Comparison of ENCODE assay signal across 13 mouse cellular contexts in genomic region chr6:94336168-94336567, GRCm38 (mm10). TPM values are rescaled to one million over a fixed set of nuclear protein-coding genes. Genes with fewer than 3 reads are reported as not detected.
DNase-seq lines count a peak whose midpoint lies in the region; ATAC-seq and TF ChIP-seq lines count a peak whose summit lies in the region.
"Had no signal": no experiment of that assay in that cellular context is flagged by ENCODE, and none has a peak within 500 bp of the region (broad histone marks: within the 10 kb centered on the region; RNA-seq: fewer than 3 reads in every experiment).

No protein-coding gene starts in this region.

- no peak for TF ChIP-seq CTCF in kidney, postnatal 0 days (IDR thresholded peaks at IDR 0.05; ENCODE audit: low read depth)

- H3K9me3 ChIP-seq in kidney, postnatal 0 days (replicated peaks; ENCODE audit: low read length) = no peaks in the 10 kb centered on the region
- H3K9me3 ChIP-seq in embryonic facial prominence, embryonic 13.5 days = no peaks in the 10 kb centered on the region
- H3K9me3 ChIP-seq in neural tube, embryonic 11.5 days (ENCODE audit: control insufficient read depth, low read length) = no peaks in the 10 kb centered on the region

- H3K9ac ChIP-seq in kidney, postnatal 0 days (ENCODE audit: low read depth, low read length) = no peak overlapping the region
- H3K9ac ChIP-seq in embryonic facial prominence, embryonic 13.5 days = no peak overlapping the region
- H3K9ac ChIP-seq in neural tube, embryonic 11.5 days (ENCODE audit: low read length) = no peak overlapping the region
- H3K9ac ChIP-seq: hindbrain, embryonic 14.5 days had no signal

- no peak overlapping the region for H3K27ac ChIP-seq in kidney, postnatal 0 days
- peak overlapping the region; percentile 79 for H3K27ac ChIP-seq in embryonic facial prominence, embryonic 13.5 days
- no peak overlapping the region for H3K27ac ChIP-seq in neural tube, embryonic 11.5 days (ENCODE audit: low read depth, low read length)
- H3K27ac ChIP-seq: hindbrain, embryonic 14.5 days had no signal

- DNase-seq in kidney, postnatal 0 days (ENCODE audit: low spot score) = peak; percentile 77
- no peak for DNase-seq in kidney, adult 9 months
- peak; percentile 81 for DNase-seq in embryo, embryonic 10 days (ENCODE audit: low spot score)
- DNase-seq in neural tube, embryonic 11.5 days (ENCODE audit: low spot score) = peak; percentile 22
- no peak for DNase-seq in layer of hippocampus, adult 18-20 months (ENCODE audit: low spot score in 2 of 2)
- no peak for DNase-seq in right cerebral cortex, adult 18-20 months
- DNase-seq: adrenal gland, postnatal 36 days; cerebellum, adult 11-12 months; kidney, postnatal 25 days had no signal

- no peaks in the 10 kb centered on the region for H3K36me3 ChIP-seq in kidney, postnatal 0 days (ENCODE audit: insufficient read depth, low read length)
- H3K36me3 ChIP-seq in embryonic facial prominence, embryonic 13.5 days = no peaks in the 10 kb centered on the region
- H3K36me3 ChIP-seq in neural tube, embryonic 11.5 days (ENCODE audit: control insufficient read depth, insufficient read depth, low read length) = no peaks in the 10 kb centered on the region

- H3K4me1 ChIP-seq in kidney, postnatal 0 days (replicated peaks; ENCODE audit: insufficient read depth, low read length) = no peaks in the 10 kb centered on the region
- H3K4me1 ChIP-seq in embryonic facial prominence, embryonic 13.5 days = peaks cover 41% of the 10 kb centered on the region
- H3K4me1 ChIP-seq in neural tube, embryonic 11.5 days (ENCODE audit: control insufficient read depth, insufficient read depth, low read length) = no peaks in the 10 kb centered on the region

- no peaks in the 10 kb centered on the region for H3K27me3 ChIP-seq in kidney, postnatal 0 days (ENCODE audit: insufficient read depth, low read length)
- H3K27me3 ChIP-seq in embryonic facial prominence, embryonic 13.5 days = no peaks in the 10 kb centered on the region
- no peaks in the 10 kb centered on the region for H3K27me3 ChIP-seq in neural tube, embryonic 11.5 days (ENCODE audit: control insufficient read depth, insufficient read depth, low read length)
- H3K27me3 ChIP-seq: CH12.LX had no signal

- no peak overlapping the region for H3K4me3 ChIP-seq in kidney, postnatal 0 days (replicated peaks; ENCODE audit: low read depth, low read length)
- H3K4me3 ChIP-seq in embryonic facial prominence, embryonic 13.5 days = no peak overlapping the region
- no peak overlapping the region for H3K4me3 ChIP-seq in neural tube, embryonic 11.5 days (ENCODE audit: low read depth, low read length)

- peak; percentile 52; the same call in 1 of the 2 replicates for ATAC-seq in kidney, postnatal 0 days (replicated peaks; ENCODE audit: low FRiP score, low read depth)
- ATAC-seq in embryonic facial prominence, embryonic 13.5 days (ENCODE audit: insufficient number of reproducible peaks, insufficient read depth, low FRiP score, low TSS enrichment, low read depth) = peak; percentile 77
- no peak for ATAC-seq in neural tube, embryonic 11.5 days (ENCODE audit: insufficient read depth, low FRiP score, low TSS enrichment)

- WGBS in kidney, postnatal 0 days = 28% methylated on average over 6 of the region's 6 CpGs
- 22% methylated on average over 6 of the region's 6 CpGs for WGBS in embryonic facial prominence, embryonic 13.5 days
- WGBS in neural tube, embryonic 11.5 days = 59% methylated on average over 6 of the region's 6 CpGs

- H3K4me2 ChIP-seq in kidney, postnatal 0 days (ENCODE audit: low read length) = no peak overlapping the region
- H3K4me2 ChIP-seq in embryonic facial prominence, embryonic 13.5 days = peak overlapping the region; percentile 14
- H3K4me2 ChIP-seq in neural tube, embryonic 11.5 days (ENCODE audit: low read depth) = no peak overlapping the region
- H3K4me2 ChIP-seq: heart, embryonic 11.5 days; hindbrain, embryonic 14.5 days had no signal

RNA-seq across cellular contexts. Expression of gene Magi1, which starts 52.5 kb away (rescaled TPM):
- 6.2 TPM in 2 replicates for polyA plus RNA-seq in kidney, postnatal 0 days (2015; fragmentation: Nextera tagmentation; extraction: Ambion mirVana)
- 13.1 and 14.8 TPM in 2 replicates for polyA plus RNA-seq in embryonic facial prominence, embryonic 13.5 days (2015; fragmentation: Nextera tagmentation; extraction: Ambion mirVana)
- polyA plus RNA-seq in neural tube, embryonic 11.5 days (2014; fragmentation: Nextera tagmentation; extraction: Ambion mirVana) = 21.0 and 23.5 TPM in 2 replicates
- total RNA-seq in layer of hippocampus, adult 18-20 months (2021) = 10 to 100 TPM; 45.0 to 46.1 TPM
- total RNA-seq: CH12.LX had no signal

Comparison
In these comparisons a context has a peak if more than half of its experiments do, and no peak if none do; other contexts are left out.
1. DNase-seq: peak in kidney, postnatal 0 days (single experiment), embryo, embryonic 10 days (single experiment) and neural tube, embryonic 11.5 days (single experiment); none in kidney, adult 9 months (single experiment), layer of hippocampus, adult 18-20 months (0 of 2) and right cerebral cortex, adult 18-20 months (single experiment).